Mouse (Mus musculus): ENCODE measurements around the gene Zmynd19. TPM values are rescaled to one million over a fixed set of nuclear protein-coding genes. Genes with fewer than 3 reads are reported as not detected.

Zmynd19 gene
- polyA plus RNA-seq, 1 experiment from 2014 or later: 17.0 TPM

GRCm38 (mm10) chr2:24919839-24920175, 29.8 kb upstream of the Zmynd19 start:
- peak overlapping the region; percentile 60 for H3K4me2 ChIP-seq (replicated peaks)
- H3K4me3 ChIP-seq (replicated peaks): peak overlapping the region; percentile 77
- no peaks in the 10 kb centered on the region for H3K36me3 ChIP-seq
- peak overlapping the region; percentile 49 for H3K9ac ChIP-seq
- H3K9me3 ChIP-seq (replicated peaks): no peaks in the 10 kb centered on the region
- ATAC-seq (ENCODE audit: insufficient number of reproducible peaks, low FRiP score, low TSS enrichment, low read depth): peak; percentile 17; the same call in 1 of the 2 replicates
- peak overlapping the region; percentile 78 for H3K27ac ChIP-seq (replicated peaks)
- peaks cover 11% of the 10 kb centered on the region for H3K4me1 ChIP-seq
- 10% methylated on average over 8 of the region's 8 CpGs for WGBS
- no peaks in the 10 kb centered on the region for H3K27me3 ChIP-seq

- H3K4me3 ChIP-seq (replicated peaks): no peak overlapping the region
- H3K27me3 ChIP-seq: no peaks in the 10 kb centered on the region
- no peak overlapping the region for H3K9ac ChIP-seq
- no peak overlapping the region for H3K4me2 ChIP-seq (replicated peaks)
- no peak for ATAC-seq (ENCODE audit: insufficient number of reproducible peaks, low FRiP score, low TSS enrichment, low read depth)
- H3K9me3 ChIP-seq (replicated peaks): no peaks in the 10 kb centered on the region
- H3K36me3 ChIP-seq: peaks cover 7% of the 10 kb centered on the region; the same call in 1 of the 2 replicates
- H3K27ac ChIP-seq (replicated peaks): no peak overlapping the region
- WGBS: 48% methylated on average over 2 of the region's 2 CpGs
- peaks cover 5% of the 10 kb centered on the region for H3K4me1 ChIP-seq
Observed at GRCm38 (mm10) chr2:24923561-24923960, 26.0 kb upstream of the Zmynd19 start.

- 83% methylated on average over 8 of the region's 8 CpGs for WGBS
- Histone ChIP-seq H3K4me3 (replicated peaks) (no peak overlapping the region), H3K27ac (replicated peaks) (no peak overlapping the region), H3K4me2 (replicated peaks) (no peak overlapping the region), H3K36me3 (peaks cover 7% of the 10 kb centered on the region; the same call in 1 of the 2 replicates), H3K27me3 (no peaks in the 10 kb centered on the region), H3K4me1 (peaks cover 5% of the 10 kb centered on the region; the same call in 1 of the 2 replicates), H3K9me3 (replicated peaks) (no peaks in the 10 kb centered on the region), H3K9ac (no peak overlapping the region)
- no peak for ATAC-seq (ENCODE audit: insufficient number of reproducible peaks, low FRiP score, low TSS enrichment, low read depth)
Observed at GRCm38 (mm10) chr2:24925284-24925683, 24.3 kb upstream of the Zmynd19 start.

- no peak overlapping the region for H3K27ac ChIP-seq (replicated peaks)
- ATAC-seq (ENCODE audit: insufficient number of reproducible peaks, low FRiP score, low TSS enrichment, low read depth): no peak
- WGBS: 82% methylated on average over 9 of the region's 9 CpGs
Observed at GRCm38 (mm10) chr2:24926345-24926964, 23.1 kb upstream of the Zmynd19 start.

GRCm38 (mm10) chr2:24926965-24927358, 22.6 kb upstream of the Zmynd19 start:
- H3K27me3 ChIP-seq: no peaks in the 10 kb centered on the region
- 64% methylated on average over 7 of the region's 7 CpGs for WGBS
- no peaks in the 10 kb centered on the region for H3K9me3 ChIP-seq (replicated peaks)
- H3K4me3 ChIP-seq (replicated peaks): no peak overlapping the region
- ATAC-seq (ENCODE audit: insufficient number of reproducible peaks, low FRiP score, low TSS enrichment, low read depth): no peak
- peaks cover 5% of the 10 kb centered on the region; the same call in 1 of the 2 replicates for H3K4me1 ChIP-seq
- H3K27ac ChIP-seq (replicated peaks): no peak overlapping the region; the same call in 1 of the 2 replicates
- no peak overlapping the region for H3K4me2 ChIP-seq (replicated peaks)
- peaks cover 7% of the 10 kb centered on the region; the same call in 1 of the 2 replicates for H3K36me3 ChIP-seq
- H3K9ac ChIP-seq: no peak overlapping the region

More at GRCm38 (mm10) chr2:24926345-24926964, 23.1 kb upstream of the Zmynd19 start:
- H3K9ac ChIP-seq: no peak overlapping the region
- H3K27me3 ChIP-seq: no peaks in the 10 kb centered on the region
- peaks cover 7% of the 10 kb centered on the region; the same call in 1 of the 2 replicates for H3K36me3 ChIP-seq
- H3K4me3 ChIP-seq (replicated peaks): no peak overlapping the region
- H3K9me3 ChIP-seq (replicated peaks): no peaks in the 10 kb centered on the region
- H3K4me1 ChIP-seq: peaks cover 5% of the 10 kb centered on the region; the same call in 1 of the 2 replicates
- no peak overlapping the region for H3K4me2 ChIP-seq (replicated peaks)

GRCm38 (mm10) chr2:24927810-24928479, 21.6 kb upstream of the Zmynd19 start:
- 60% methylated on average over 4 of the region's 4 CpGs for WGBS

GRCm38 (mm10) chr2:24929119-24929518, 20.5 kb upstream of the Zmynd19 start:
- Histone ChIP-seq H3K9ac (no peak overlapping the region), H3K27ac (replicated peaks) (no peak overlapping the region), H3K36me3 (peaks cover 7% of the 10 kb centered on the region; the same call in 1 of the 2 replicates), H3K4me3 (replicated peaks) (no peak overlapping the region), H3K27me3 (no peaks in the 10 kb centered on the region), H3K4me1 (peaks cover 13% of the 10 kb centered on the region), H3K4me2 (replicated peaks) (no peak overlapping the region), H3K9me3 (replicated peaks) (no peaks in the 10 kb centered on the region)
- WGBS: 51% methylated on average over 2 of the region's 2 CpGs
- no peak for ATAC-seq (ENCODE audit: insufficient number of reproducible peaks, low FRiP score, low TSS enrichment, low read depth)

More at GRCm38 (mm10) chr2:24927810-24928479, 21.6 kb upstream of the Zmynd19 start:
- H3K4me3 ChIP-seq (replicated peaks): no peak overlapping the region
- peaks cover 7% of the 10 kb centered on the region; the same call in 1 of the 2 replicates for H3K36me3 ChIP-seq
- no peak overlapping the region for H3K9ac ChIP-seq
- peaks cover 5% of the 10 kb centered on the region; the same call in 1 of the 2 replicates for H3K4me1 ChIP-seq
- H3K27me3 ChIP-seq: no peaks in the 10 kb centered on the region
- ATAC-seq (ENCODE audit: insufficient number of reproducible peaks, low FRiP score, low TSS enrichment, low read depth): no peak
- no peaks in the 10 kb centered on the region for H3K9me3 ChIP-seq (replicated peaks)
- H3K4me2 ChIP-seq (replicated peaks): no peak overlapping the region
- peak overlapping the region; percentile 53 for H3K27ac ChIP-seq (replicated peaks)

- H3K27me3 ChIP-seq: no peaks in the 10 kb centered on the region
- no peak overlapping the region for H3K4me2 ChIP-seq (replicated peaks)
- no peaks in the 10 kb centered on the region for H3K9me3 ChIP-seq (replicated peaks)
- peaks cover 18% of the 10 kb centered on the region for H3K4me1 ChIP-seq
- no peak for ATAC-seq (ENCODE audit: insufficient number of reproducible peaks, low FRiP score, low TSS enrichment, low read depth)
- peaks cover 7% of the 10 kb centered on the region; the same call in 1 of the 2 replicates for H3K36me3 ChIP-seq
- 91% methylated on average over 5 of the region's 5 CpGs for WGBS
- H3K4me3 ChIP-seq (replicated peaks): no peak overlapping the region
- H3K9ac ChIP-seq: no peak overlapping the region
- no peak overlapping the region for H3K27ac ChIP-seq (replicated peaks)
Observed at GRCm38 (mm10) chr2:24929593-24929992, 20.0 kb upstream of the Zmynd19 start.

GRCm38 (mm10) chr2:24934441-24934963, 15.1 kb upstream of the Zmynd19 start:
- H3K27ac ChIP-seq (replicated peaks): peak overlapping the region; percentile 86
- 4% methylated on average over 19 of the region's 19 CpGs for WGBS
- ATAC-seq (ENCODE audit: insufficient number of reproducible peaks, low FRiP score, low TSS enrichment, low read depth): peak; percentile 49
- H3K4me2 ChIP-seq (replicated peaks): peak overlapping the region; percentile 97
- no peaks in the 10 kb centered on the region for H3K9me3 ChIP-seq (replicated peaks)
- no peaks in the 10 kb centered on the region for H3K27me3 ChIP-seq
- H3K4me3 ChIP-seq (replicated peaks): peak overlapping the region; percentile 73
- H3K9ac ChIP-seq: peak overlapping the region; percentile 71
- H3K4me1 ChIP-seq: peaks cover 23% of the 10 kb centered on the region
- H3K36me3 ChIP-seq: no peaks in the 10 kb centered on the region

- no peaks in the 10 kb centered on the region for H3K36me3 ChIP-seq
- peaks cover 23% of the 10 kb centered on the region for H3K4me1 ChIP-seq
- peak; percentile 91 for ATAC-seq (ENCODE audit: insufficient number of reproducible peaks, low FRiP score, low TSS enrichment, low read depth)
- peak within 1 kb of the TSS; percentile 86 for H3K27ac ChIP-seq (replicated peaks)
- under 1% methylated on average over 46 of the region's 49 CpGs for WGBS
- H3K4me3 ChIP-seq (replicated peaks): peak within 1 kb of the TSS; percentile 73
- peak within 1 kb of the TSS; percentile 71 for H3K9ac ChIP-seq
- no peaks in the 10 kb centered on the region for H3K9me3 ChIP-seq (replicated peaks)
- peak within 1 kb of the TSS; percentile 97 for H3K4me2 ChIP-seq (replicated peaks)
- no peaks in the 10 kb centered on the region for H3K27me3 ChIP-seq
Observed at GRCm38 (mm10) chr2:24935057-24935796, 14.4 kb upstream of the Zmynd19 start, which contains the start of gene Arrdc1. TSS of gene Arrdc1 (minus strand) at chr2:24935252.

- WGBS: 69% methylated on average over 4 of the region's 4 CpGs
- no peaks in the 10 kb centered on the region for H3K27me3 ChIP-seq
- ATAC-seq (ENCODE audit: insufficient number of reproducible peaks, low FRiP score, low TSS enrichment, low read depth): no peak
- H3K4me1 ChIP-seq: no peaks in the 10 kb centered on the region
- H3K9ac ChIP-seq: no peak overlapping the region
- no peak overlapping the region for H3K4me2 ChIP-seq (replicated peaks)
- H3K9me3 ChIP-seq (replicated peaks): no peaks in the 10 kb centered on the region
- H3K36me3 ChIP-seq: no peaks in the 10 kb centered on the region
- H3K4me3 ChIP-seq (replicated peaks): no peak overlapping the region
- no peak overlapping the region for H3K27ac ChIP-seq (replicated peaks)
Observed at GRCm38 (mm10) chr2:24942092-24942491, 7.5 kb upstream of the Zmynd19 start.

Data from embryonic facial prominence, embryonic 15.5 days (tissue).